Mouse (Mus musculus) lung, adult 2 months (tissue): Measurements from ENCODE around the gene Hcn3. TPM values are rescaled to one million over a fixed set of nuclear protein-coding genes. Genes with fewer than 3 reads are reported as not detected.
A peak's percentile ranks its signal among the peaks of the same experiment; 100 is the strongest.

Source experiments
- DNase-seq: peaks from one replicate; pipeline ENCODE4 v3.0.0; 2022
- H3K4me1 ChIP-seq: fragments of 200-500 bp; 2 replicates; pipeline ENCODE4 v1.6.1; 2011; ENCODE audit warnings: low read length; ENCODE audit not compliant: control insufficient read depth, insufficient read depth
- H3K4me3 ChIP-seq: fragments of 200-500 bp; replicated peaks from 2 replicates; pipeline ENCODE3; 2011; ENCODE audit warnings: low read depth, mild to moderate bottlenecking, control low read depth, low read length; ENCODE audit errors: extremely low read depth
- CTCF ChIP-seq: fragments of 200-500 bp; IDR thresholded peaks from 2 replicates; pipeline ENCODE4 v1.5.1; 2011; ENCODE audit warnings: mild to moderate bottlenecking, low read length, control low read depth; ENCODE audit not compliant: insufficient read depth
- POLR2A ChIP-seq: fragments of 200-500 bp; IDR thresholded peaks from 2 replicates; pipeline ENCODE4 v1.6.1; 2011; ENCODE audit warnings: low read depth, mild to moderate bottlenecking, control low read depth, low read length, borderline replicate concordance; ENCODE audit errors: extremely low read depth
- WGBS: fragments of 180-500 bp; shearing (Covaris S2); methylation state at CpG from one replicate; pipeline ENCODE4 v1.1.7; 2018; 5-methylcytosine and 5-hydroxymethylcytosine counted together
- polyA plus RNA-seq: library from polyadenylated mRNA; depleted of rRNA; stranded (reverse); fragments of >200 nt; gene quantifications from 2 replicates; pipeline ENCODE4 v1.2.3, GENCODE M21; 2012; rRNA removed

Hcn3 gene
- polyA plus RNA-seq, result 0.33 and 0.67 TPM in 2 replicates

DNA sequence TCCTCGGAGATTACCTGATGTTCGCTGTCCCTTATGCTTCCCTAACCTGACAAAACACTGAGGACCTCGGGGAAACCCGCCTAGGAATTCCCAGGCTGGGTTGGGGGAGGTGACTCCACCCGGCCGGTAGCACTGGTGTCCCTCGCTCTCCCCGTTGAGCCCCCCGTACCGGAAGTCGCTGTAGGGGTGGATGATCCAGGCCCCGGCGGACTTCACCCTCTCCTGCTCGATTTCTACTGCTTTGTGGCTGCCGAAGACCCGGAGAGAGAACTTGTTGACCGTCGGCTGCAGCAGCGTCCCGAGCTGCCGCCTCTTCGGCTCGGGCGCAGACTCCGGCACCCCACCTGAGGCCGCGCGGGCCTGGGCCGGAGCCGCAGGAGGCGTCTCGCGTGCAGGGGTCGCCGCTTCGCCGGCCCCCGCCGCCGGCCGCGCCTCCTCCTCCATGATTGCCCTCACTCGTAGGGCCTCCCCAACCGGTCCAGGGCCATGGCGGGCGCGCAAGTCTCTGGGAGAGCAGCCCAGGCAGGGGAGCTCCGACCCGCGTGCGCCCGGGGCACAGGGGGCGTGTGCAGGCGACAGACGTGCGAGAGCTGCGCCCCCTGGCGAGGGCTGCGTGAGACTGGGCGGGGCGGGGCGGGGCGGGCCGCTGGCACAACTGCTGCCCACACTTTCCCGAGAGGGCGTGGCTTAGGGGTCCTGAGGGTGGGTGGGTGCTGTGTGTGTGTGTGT lies at the start of gene Hcn3:
Gene Hcn3, minus strand, starts transcription at position 581 of the 729 bp plus-strand sequence.
- TF ChIP-seq CTCF, result no peak
- no peak for TF ChIP-seq POLR2A
- under 1% methylated on average over 63 of the region's 66 CpGs for WGBS
- DNase-seq, result peak; percentile 40
- H3K4me1 ChIP-seq, result peaks cover 6% of the 10 kb centered on the region; the same call in 1 of the 2 replicates
- H3K4me3 ChIP-seq, result peak within 1 kb of the TSS; percentile 42

DNA sequence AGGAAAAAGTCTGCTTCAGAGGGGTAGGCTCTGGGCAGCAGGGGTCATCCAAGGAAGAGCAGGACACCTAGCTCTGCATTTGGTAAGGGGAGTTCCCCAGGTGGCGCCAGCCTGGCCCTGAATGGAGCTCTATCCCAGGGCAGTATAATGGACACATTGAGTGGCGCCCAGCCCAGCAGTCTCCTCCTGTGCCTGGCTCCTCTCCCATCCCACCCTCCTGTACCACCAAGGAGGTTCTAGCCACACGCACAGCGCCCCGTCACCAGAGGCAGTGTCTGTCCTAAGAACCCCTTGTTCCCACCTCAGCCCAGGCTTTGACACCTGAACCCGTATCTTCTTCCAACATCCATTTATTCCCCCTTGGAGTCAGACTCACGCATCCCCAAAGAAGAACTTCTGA lies 49.7 kb upstream of the Hcn3 start:
- no peak for DNase-seq
- WGBS, result 91% methylated on average over 7 of the region's 7 CpGs
- TF ChIP-seq CTCF (no peak), POLR2A (no peak)
- peaks cover 4% of the 10 kb centered on the region; the same call in 1 of the 2 replicates for H3K4me1 ChIP-seq
- no peak overlapping the region for H3K4me3 ChIP-seq

DNA sequence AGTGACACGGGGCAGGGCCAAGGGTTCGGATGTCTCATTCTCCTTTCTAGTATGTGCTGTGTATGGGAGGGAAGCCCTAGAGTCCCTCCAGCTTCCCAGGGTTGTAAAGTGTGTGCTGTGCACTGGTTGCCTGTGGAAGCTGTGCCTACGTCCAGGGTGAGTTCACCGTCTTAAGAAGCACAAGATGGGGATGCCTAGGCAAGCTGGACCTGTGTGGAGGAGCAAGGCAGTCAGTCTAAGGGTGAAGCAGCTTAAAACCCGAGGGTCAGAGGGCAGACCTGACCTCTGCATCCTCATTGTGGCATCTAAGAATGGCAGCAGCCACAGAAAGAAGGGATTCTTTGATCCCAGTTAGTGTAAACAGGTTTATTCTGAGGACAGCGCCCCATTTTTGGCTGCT lies 48.7 kb upstream of the Hcn3 start:
- no peak overlapping the region for H3K4me3 ChIP-seq
- WGBS, result 85% methylated on average over 6 of the region's 6 CpGs
- no peak for DNase-seq
- H3K4me1 ChIP-seq, result 0 out of 2 replicates have a peak, but pooled peaks cover 3% of the 10 kb centered on the region
- TF ChIP-seq POLR2A (no peak), CTCF (no peak)

DNA sequence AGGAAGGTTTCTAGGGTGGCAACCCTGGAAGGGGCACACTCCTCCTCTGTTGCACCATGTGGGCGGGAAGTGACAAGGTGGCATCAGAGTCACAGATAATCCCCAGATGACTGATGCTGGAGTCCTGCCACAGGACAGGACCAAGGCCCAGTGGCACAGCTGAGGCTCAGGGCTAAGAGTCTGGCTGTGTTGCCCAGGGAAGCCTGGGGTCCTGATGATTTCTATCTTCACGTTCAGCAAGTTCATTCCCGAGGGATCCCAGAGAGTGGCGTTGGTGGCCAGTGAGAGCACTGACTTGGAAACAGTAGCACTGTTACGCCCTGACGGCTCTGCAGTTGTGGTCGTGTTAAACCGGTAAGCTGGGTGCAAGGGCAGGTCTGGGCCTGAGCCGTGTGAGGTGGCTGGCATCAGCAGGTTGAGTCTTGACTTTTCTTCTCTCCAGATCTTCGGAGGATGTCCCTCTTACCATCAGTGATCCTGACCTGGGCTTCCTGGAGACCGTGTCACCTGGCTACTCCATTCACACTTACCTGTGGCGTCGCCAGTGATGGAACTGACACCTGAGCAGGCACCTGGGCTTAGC lies 48.2 kb upstream of the Hcn3 start:
- Histone ChIP-seq H3K4me3 (no peak overlapping the region), H3K4me1 (peaks cover 3% of the 10 kb centered on the region; the same call in 1 of the 2 replicates)
- no peak for DNase-seq
- TF ChIP-seq POLR2A, result no peak
- no peak for TF ChIP-seq CTCF
- 89% methylated on average over 13 of the region's 13 CpGs for WGBS

DNA sequence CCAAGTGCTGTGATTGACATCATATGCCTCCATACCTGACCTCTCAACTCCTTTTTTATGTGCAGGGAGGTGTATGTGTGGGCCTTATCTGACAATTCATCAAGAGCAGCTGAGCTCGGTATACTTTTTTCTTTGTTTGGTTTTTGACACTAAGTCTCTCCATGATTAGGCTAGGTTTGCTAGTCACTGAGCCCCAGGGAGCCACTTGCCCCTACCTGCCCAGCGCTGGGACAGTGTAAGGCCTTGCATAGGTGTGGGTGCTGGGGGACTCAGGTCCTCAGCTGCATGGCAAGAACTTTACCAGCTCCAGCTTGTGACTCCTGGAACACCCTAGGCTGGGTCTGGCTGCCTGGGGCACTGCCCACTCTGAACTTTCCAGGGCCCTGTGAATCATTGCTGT lies 46.7 kb upstream of the Hcn3 start:
- no peak for DNase-seq

DNA sequence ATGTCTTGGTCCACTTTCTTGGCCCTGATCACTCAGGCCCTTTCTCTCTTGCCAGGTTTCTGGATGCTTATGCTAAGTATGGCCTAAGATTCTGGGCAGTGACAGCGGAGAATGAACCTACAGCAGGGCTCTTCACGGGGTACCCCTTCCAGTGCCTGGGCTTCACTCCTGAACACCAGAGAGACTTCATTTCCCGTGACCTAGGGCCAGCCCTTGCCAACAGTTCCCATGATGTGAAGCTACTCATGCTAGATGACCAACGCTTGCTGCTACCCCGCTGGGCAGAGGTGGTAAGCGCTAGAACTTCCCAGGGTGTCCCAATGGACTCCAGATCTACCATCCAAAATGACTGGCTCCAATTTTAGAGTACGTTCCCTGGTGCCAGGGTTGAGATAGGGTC lies 46.1 kb upstream of the Hcn3 start:
- H3K4me3 ChIP-seq, result no peak overlapping the region
- H3K4me1 ChIP-seq, result peaks cover 4% of the 10 kb centered on the region; the same call in 1 of the 2 replicates
- no peak for DNase-seq
- WGBS, result 92% methylated on average over 7 of the region's 7 CpGs
- TF ChIP-seq CTCF (no peak), POLR2A (no peak)

More for the DNA sequence above, 46.7 kb upstream of the Hcn3 start:
- Histone ChIP-seq H3K4me3 (no peak overlapping the region), H3K4me1 (peaks cover 4% of the 10 kb centered on the region; the same call in 1 of the 2 replicates)
- WGBS, result 73% methylated on average over 2 of the region's 2 CpGs
- TF ChIP-seq CTCF (no peak), POLR2A (no peak)

DNA sequence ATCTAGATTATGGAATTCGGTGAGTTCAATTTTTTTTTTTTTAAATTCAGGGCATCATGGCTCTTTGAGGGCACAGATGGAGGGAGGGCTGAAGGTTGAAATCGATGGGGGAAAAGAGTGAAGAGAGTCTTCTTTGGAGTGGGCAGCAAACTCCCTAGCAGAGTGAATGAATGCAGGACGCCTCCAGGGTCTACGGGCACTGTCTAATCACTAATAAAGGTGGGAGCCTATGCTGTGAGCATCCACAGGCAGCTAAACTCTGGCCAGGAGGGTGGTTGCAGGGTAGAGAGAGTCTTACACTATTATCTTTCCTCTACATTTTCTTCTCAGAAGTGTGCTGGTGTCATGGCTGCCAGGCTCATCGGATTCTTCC lies 43.1 kb upstream of the Hcn3 start:
- DNase-seq, result no peak
- 34% methylated on average over 5 of the region's 5 CpGs for WGBS
- TF ChIP-seq CTCF, result no peak
- no peak for TF ChIP-seq POLR2A
- Histone ChIP-seq H3K4me3 (peak overlapping the region; percentile 89), H3K4me1 (peaks cover 4% of the 10 kb centered on the region; the same call in 1 of the 2 replicates)

DNA sequence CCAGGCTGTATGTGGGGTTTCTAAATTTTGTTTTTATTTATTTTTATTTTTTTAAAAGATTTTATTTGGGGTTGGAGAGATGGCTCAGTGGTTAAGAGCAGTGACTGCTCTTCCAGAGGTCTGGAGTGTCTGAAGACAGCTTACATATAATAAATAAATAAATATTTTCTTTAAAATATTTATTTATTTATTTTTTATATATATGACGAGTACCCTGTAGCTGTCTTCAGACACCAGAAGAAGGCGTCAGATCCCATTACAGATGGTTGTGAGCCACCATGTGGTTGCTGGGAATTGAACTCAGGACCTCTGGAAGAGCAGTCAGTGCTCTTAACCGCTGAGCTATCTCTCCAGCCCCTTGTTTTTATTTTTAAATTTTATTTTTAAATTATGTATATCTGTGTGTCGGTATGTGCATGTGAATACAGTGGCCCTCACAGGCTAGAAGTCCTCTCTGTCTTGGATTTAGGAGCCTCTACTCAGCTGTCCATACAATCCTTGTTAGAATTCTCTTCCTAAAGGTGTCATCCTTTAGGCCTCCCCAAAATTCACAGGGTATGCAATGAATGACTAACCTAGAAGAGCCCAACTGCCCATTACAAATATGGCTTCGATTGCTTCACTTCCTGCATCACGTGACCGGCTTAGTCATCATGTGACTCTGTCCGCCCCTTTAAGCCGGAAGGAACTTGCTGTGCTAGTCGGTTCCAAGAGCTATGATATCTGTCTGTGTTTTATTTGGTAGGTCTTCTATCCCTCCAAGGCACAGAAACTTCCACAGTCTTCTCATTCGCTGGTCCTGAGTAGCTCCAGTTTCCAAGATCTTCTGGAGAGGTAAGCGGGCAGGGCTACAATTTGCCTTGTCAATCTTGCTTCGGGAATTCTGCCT lies 42.5 kb upstream of the Hcn3 start, which contains the start of gene Gba:
Gene Gba, plus strand, starts transcription at position 676 of the 889 bp plus-strand sequence.
- Histone ChIP-seq H3K4me3 (peak within 1 kb of the TSS; percentile 89), H3K4me1 (peaks cover 4% of the 10 kb centered on the region; the same call in 1 of the 2 replicates)
- TF ChIP-seq POLR2A (no peak; the same call in 1 of the 2 replicates), CTCF (no peak)
- DNase-seq, result peak; percentile 88
- 19% methylated on average over 13 of the region's 13 CpGs for WGBS

DNA sequence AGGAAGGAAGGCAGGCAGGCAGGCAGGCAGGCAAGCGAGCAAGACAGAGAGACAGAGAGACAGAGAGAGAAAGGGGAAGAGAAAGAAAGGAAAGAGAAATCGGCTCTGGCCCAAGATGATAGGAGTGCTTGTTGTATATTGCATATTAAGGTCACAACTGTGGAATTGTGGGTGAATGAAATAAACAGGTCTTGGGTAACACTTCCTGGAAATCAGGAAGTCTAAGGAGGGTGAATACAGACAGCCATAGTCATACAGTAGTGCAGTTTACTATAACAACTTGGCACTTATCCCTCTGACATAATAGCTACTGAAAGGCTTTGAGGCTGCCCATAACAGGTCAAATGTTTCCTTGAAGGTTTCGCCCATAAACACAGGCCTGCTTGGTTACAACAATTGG lies 39.8 kb upstream of the Hcn3 start:
- no peak for DNase-seq
- no peak for TF ChIP-seq POLR2A
- Histone ChIP-seq H3K4me3 (no peak overlapping the region), H3K4me1 (peaks cover 6% of the 10 kb centered on the region; the same call in 1 of the 2 replicates)
- 51% methylated on average over 3 of the region's 3 CpGs for WGBS
